Comparison of ENCODE assay signal across 12 mouse cellular contexts in the genomic region with DNA sequence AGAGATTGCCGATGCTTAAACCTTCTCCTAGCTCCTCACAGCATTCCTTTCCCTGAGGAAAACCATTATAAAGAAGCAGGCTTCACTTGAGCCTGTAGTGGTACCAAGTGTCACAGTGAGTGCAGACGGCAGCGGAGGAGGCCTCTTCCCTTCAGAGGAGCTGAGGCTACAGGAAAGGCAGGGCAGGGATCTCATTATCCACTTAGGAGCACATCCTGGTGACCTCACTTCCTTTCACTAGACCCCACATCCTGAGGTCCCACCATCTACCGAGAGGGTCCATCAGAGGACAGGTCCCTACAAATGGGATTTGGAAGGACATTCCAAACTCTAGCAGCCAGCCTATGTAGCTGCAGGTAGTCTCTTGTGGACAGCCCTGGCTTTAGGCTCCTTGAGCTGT. TPM values are rescaled to one million over a fixed set of nuclear protein-coding genes. Genes with fewer than 3 reads are reported as not detected.
DNase-seq lines count a peak whose midpoint lies in the region; ATAC-seq lines count a peak whose summit lies in the region.
"Had no signal": no experiment of that assay in that cellular context is flagged by ENCODE, and none has a peak within 500 bp of the region (broad histone marks: within the 10 kb centered on the region; RNA-seq: fewer than 3 reads in every experiment).

No protein-coding gene starts in this region.

- peaks cover 55% of the 10 kb centered on the region for H3K4me1 ChIP-seq in liver, embryonic 11.5 days (replicated peaks; ENCODE audit: control insufficient read depth, insufficient read depth, low read length)
- peaks cover 70% of the 10 kb centered on the region for H3K4me1 ChIP-seq in heart, embryonic 15.5 days (replicated peaks)
- peaks cover 77% of the 10 kb centered on the region for H3K4me1 ChIP-seq in limb, embryonic 13.5 days
- peaks cover 33% of the 10 kb centered on the region for H3K4me1 ChIP-seq in stomach, embryonic 15.5 days

- ATAC-seq in liver, embryonic 11.5 days (replicated peaks; ENCODE audit: low FRiP score) = no peak
- ATAC-seq in heart, embryonic 15.5 days (replicated peaks; ENCODE audit: insufficient number of reproducible peaks, insufficient read depth, low FRiP score, low read depth) = no peak
- ATAC-seq in limb, embryonic 13.5 days (ENCODE audit: low FRiP score, low read depth) = no peak
- ATAC-seq in stomach, embryonic 15.5 days (ENCODE audit: insufficient read depth, low FRiP score, low read depth) = no peak

- H3K9ac ChIP-seq in liver, embryonic 11.5 days (ENCODE audit: low read depth, low read length) = no peak overlapping the region
- 0 out of 2 replicates have a peak overlapping the region, but pooled peaks have one; percentile 20 for H3K9ac ChIP-seq in heart, embryonic 15.5 days
- H3K9ac ChIP-seq in limb, embryonic 13.5 days = peak overlapping the region; percentile 54; the same call in 1 of the 2 replicates
- H3K9ac ChIP-seq in stomach, embryonic 15.5 days = no peak overlapping the region

- 49% methylated on average over 4 of the region's 4 CpGs for WGBS in liver, embryonic 11.5 days
- WGBS in heart, embryonic 15.5 days = 34% methylated on average over 4 of the region's 4 CpGs
- WGBS in limb, embryonic 13.5 days = 61% methylated on average over 4 of the region's 4 CpGs
- WGBS in stomach, embryonic 15.5 days = 42% methylated on average over 4 of the region's 4 CpGs

- H3K27ac ChIP-seq in liver, embryonic 11.5 days (ENCODE audit: low read depth, low read length) = no peak overlapping the region
- peak overlapping the region; percentile 49 for H3K27ac ChIP-seq in heart, embryonic 15.5 days
- no peak overlapping the region for H3K27ac ChIP-seq in limb, embryonic 13.5 days
- no peak overlapping the region for H3K27ac ChIP-seq in stomach, embryonic 15.5 days

- no peaks in the 10 kb centered on the region for H3K36me3 ChIP-seq in liver, embryonic 11.5 days (ENCODE audit: control insufficient read depth, insufficient read depth, low read length)
- no peaks in the 10 kb centered on the region for H3K36me3 ChIP-seq in heart, embryonic 15.5 days
- H3K36me3 ChIP-seq in limb, embryonic 13.5 days = peaks cover 17% of the 10 kb centered on the region
- H3K36me3 ChIP-seq in stomach, embryonic 15.5 days = no peaks in the 10 kb centered on the region

- peak overlapping the region; percentile 31 for H3K4me2 ChIP-seq in liver, embryonic 11.5 days
- H3K4me2 ChIP-seq in heart, embryonic 15.5 days = peak overlapping the region; percentile 68
- peak overlapping the region; percentile 93 for H3K4me2 ChIP-seq in limb, embryonic 13.5 days (replicated peaks)
- peak overlapping the region; percentile 23 for H3K4me2 ChIP-seq in stomach, embryonic 15.5 days

- DNase-seq in liver, embryonic 11.5 days (ENCODE audit: low spot score) = no peak
- no peak for DNase-seq in liver
- DNase-seq in layer of hippocampus, adult 11-12 months (ENCODE audit: low spot score) = no peak
- DNase-seq in ovary, postnatal 36 days (ENCODE audit: low spot score) = no peak
- DNase-seq: adrenal gland, postnatal 25 days; gastrocnemius, postnatal 25 days; layer of hippocampus, adult 9-11 months; right cerebral cortex, postnatal 25 days; thymus, postnatal 36 days had no signal

- no peak overlapping the region for H3K4me3 ChIP-seq in liver, embryonic 11.5 days (ENCODE audit: low read depth, low read length)
- H3K4me3 ChIP-seq in heart, embryonic 15.5 days = 0 out of 2 replicates have a peak overlapping the region, but pooled peaks have one; percentile 3
- H3K4me3 ChIP-seq in limb, embryonic 13.5 days = peak overlapping the region; percentile 22
- H3K4me3 ChIP-seq in stomach, embryonic 15.5 days (replicated peaks) = 0 out of 2 replicates have a peak overlapping the region, but pooled peaks have one; percentile 4

- no peaks in the 10 kb centered on the region for H3K27me3 ChIP-seq in liver, embryonic 11.5 days (replicated peaks; ENCODE audit: control insufficient read depth, insufficient read depth, low read length)
- no peaks in the 10 kb centered on the region for H3K27me3 ChIP-seq in heart, embryonic 15.5 days
- no peaks in the 10 kb centered on the region for H3K27me3 ChIP-seq in limb, embryonic 13.5 days
- H3K27me3 ChIP-seq in stomach, embryonic 15.5 days (replicated peaks) = no peaks in the 10 kb centered on the region

- no peaks in the 10 kb centered on the region for H3K9me3 ChIP-seq in liver, embryonic 11.5 days (ENCODE audit: control insufficient read depth, low read length)
- H3K9me3 ChIP-seq in heart, embryonic 15.5 days (replicated peaks) = no peaks in the 10 kb centered on the region
- H3K9me3 ChIP-seq in limb, embryonic 13.5 days = no peaks in the 10 kb centered on the region
- no peaks in the 10 kb centered on the region for H3K9me3 ChIP-seq in stomach, embryonic 15.5 days

RNA-seq across cellular contexts. Expression of gene Nynrin, which starts 3.8 kb away (rescaled TPM):
- 12.0 and 12.2 TPM in 2 replicates for polyA plus RNA-seq in liver, embryonic 11.5 days (2014; fragmentation: Nextera tagmentation; extraction: Ambion mirVana)
- polyA plus RNA-seq in heart, embryonic 15.5 days (2015; fragmentation: Nextera tagmentation; extraction: Ambion mirVana) = 12.7 and 15.0 TPM in 2 replicates
- 28.2 and 34.2 TPM in 2 replicates for polyA plus RNA-seq in limb, embryonic 13.5 days (2015; fragmentation: Nextera tagmentation; extraction: Ambion mirVana)
- 15.4 and 18.5 TPM in 2 replicates for polyA plus RNA-seq in stomach, embryonic 15.5 days (2015; fragmentation: Nextera tagmentation; extraction: Ambion mirVana)

RNA-seq across cellular contexts. Expression of gene Cbln3, which starts 26.6 kb away (rescaled TPM):
- polyA plus RNA-seq in liver, embryonic 11.5 days (2014; fragmentation: Nextera tagmentation; extraction: Ambion mirVana) = 0.47 and 0.60 TPM in 2 replicates
- polyA plus RNA-seq in heart, embryonic 15.5 days (2015; fragmentation: Nextera tagmentation; extraction: Ambion mirVana) = 0.36 and 0.50 TPM in 2 replicates
- 0.17 and 0.31 TPM in 2 replicates for polyA plus RNA-seq in limb, embryonic 13.5 days (2015; fragmentation: Nextera tagmentation; extraction: Ambion mirVana)
- polyA plus RNA-seq in stomach, embryonic 15.5 days (2015; fragmentation: Nextera tagmentation; extraction: Ambion mirVana) = 0.42 and 0.46 TPM in 2 replicates

RNA-seq across cellular contexts. Expression of gene Khnyn, which starts 27.2 kb away (rescaled TPM):
- polyA plus RNA-seq in liver, embryonic 11.5 days (2014; fragmentation: Nextera tagmentation; extraction: Ambion mirVana) = 12.6 and 14.6 TPM in 2 replicates
- polyA plus RNA-seq in heart, embryonic 15.5 days (2015; fragmentation: Nextera tagmentation; extraction: Ambion mirVana) = 9.2 and 12.6 TPM in 2 replicates
- 24.2 and 25.5 TPM in 2 replicates for polyA plus RNA-seq in limb, embryonic 13.5 days (2015; fragmentation: Nextera tagmentation; extraction: Ambion mirVana)
- polyA plus RNA-seq in stomach, embryonic 15.5 days (2015; fragmentation: Nextera tagmentation; extraction: Ambion mirVana) = 16.5 and 18.1 TPM in 2 replicates

RNA-seq across cellular contexts. Expression of gene Nfatc4, which starts 34.6 kb away (rescaled TPM):
- 15.1 and 15.3 TPM in 2 replicates for polyA plus RNA-seq in liver, embryonic 11.5 days (2014; fragmentation: Nextera tagmentation; extraction: Ambion mirVana)
- polyA plus RNA-seq in heart, embryonic 15.5 days (2015; fragmentation: Nextera tagmentation; extraction: Ambion mirVana) = 10.8 and 15.8 TPM in 2 replicates
- 124 and 128 TPM in 2 replicates for polyA plus RNA-seq in limb, embryonic 13.5 days (2015; fragmentation: Nextera tagmentation; extraction: Ambion mirVana)
- polyA plus RNA-seq in stomach, embryonic 15.5 days (2015; fragmentation: Nextera tagmentation; extraction: Ambion mirVana) = 35.5 and 40.9 TPM in 2 replicates

RNA-seq across cellular contexts. Expression of gene Sdr39u1, which starts 42.5 kb away (rescaled TPM):
- 24.3 and 30.5 TPM in 2 replicates for polyA plus RNA-seq in liver, embryonic 11.5 days (2014; fragmentation: Nextera tagmentation; extraction: Ambion mirVana)
- polyA plus RNA-seq in heart, embryonic 15.5 days (2015; fragmentation: Nextera tagmentation; extraction: Ambion mirVana) = 45.3 and 60.8 TPM in 2 replicates
- 98.8 and 104 TPM in 2 replicates for polyA plus RNA-seq in limb, embryonic 13.5 days (2015; fragmentation: Nextera tagmentation; extraction: Ambion mirVana)
- polyA plus RNA-seq in stomach, embryonic 15.5 days (2015; fragmentation: Nextera tagmentation; extraction: Ambion mirVana) = 56.0 and 65.7 TPM in 2 replicates

Comparison
In these comparisons a context has a peak if more than half of its experiments do, and no peak if none do; other contexts are left out.
1. H3K4me2 ChIP-seq: peak in every context shown above with its lines; median percentile 93 in limb, embryonic 13.5 days; 68 in heart, embryonic 15.5 days; 31 in liver, embryonic 11.5 days; 23 in stomach, embryonic 15.5 days.
2. H3K9ac ChIP-seq: peak in heart, embryonic 15.5 days (single experiment) and limb, embryonic 13.5 days (single experiment); none in liver, embryonic 11.5 days (single experiment) and stomach, embryonic 15.5 days (single experiment).